Mouse (Mus musculus) lung, postnatal 0 days (tissue): ENCODE results near the gene Rab8b.

ENCODE experiments used
- CTCF ChIP-seq: IDR thresholded peaks from 2 replicates; pipeline ENCODE4 v1.5.1; 2016; ENCODE audit warnings: antibody characterized with exemption, mild to moderate bottlenecking
- EP300 ChIP-seq: IDR thresholded peaks from 2 replicates; pipeline ENCODE4 v1.6.1; 2016; ENCODE audit warnings: antibody characterized with exemption, mild to moderate bottlenecking, control low read depth

DNA sequence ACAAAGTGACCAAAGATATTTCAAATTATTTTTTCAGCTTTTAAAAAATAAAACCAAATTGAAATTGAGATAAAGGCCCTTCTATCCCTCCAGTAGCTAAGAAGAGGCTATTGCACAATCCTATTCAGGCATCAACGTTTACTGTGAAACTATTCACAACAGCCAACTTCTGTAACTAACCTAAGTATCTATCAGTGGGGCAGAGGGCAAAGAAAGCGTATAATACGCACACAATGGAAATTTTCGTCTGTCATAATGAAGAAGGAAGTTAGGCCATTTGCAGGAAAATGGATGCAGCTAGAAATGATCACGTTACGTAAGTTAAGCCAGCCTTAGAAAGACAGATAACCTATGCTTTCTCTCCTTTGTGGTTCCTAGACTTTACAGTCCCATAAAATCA, 40.0 kb downstream of the Rab8b start:
- TF ChIP-seq CTCF (no peak), EP300 (no peak)
